Mouse (Mus musculus): ENCODE measurements around the gene Fbxo4. TPM values are rescaled to one million over a fixed set of nuclear protein-coding genes. Genes with fewer than 3 reads are reported as not detected.

Gene Fbxo4
- polyA plus RNA-seq, 1 experiment from 2014 or later: 10.9 TPM

DNA sequence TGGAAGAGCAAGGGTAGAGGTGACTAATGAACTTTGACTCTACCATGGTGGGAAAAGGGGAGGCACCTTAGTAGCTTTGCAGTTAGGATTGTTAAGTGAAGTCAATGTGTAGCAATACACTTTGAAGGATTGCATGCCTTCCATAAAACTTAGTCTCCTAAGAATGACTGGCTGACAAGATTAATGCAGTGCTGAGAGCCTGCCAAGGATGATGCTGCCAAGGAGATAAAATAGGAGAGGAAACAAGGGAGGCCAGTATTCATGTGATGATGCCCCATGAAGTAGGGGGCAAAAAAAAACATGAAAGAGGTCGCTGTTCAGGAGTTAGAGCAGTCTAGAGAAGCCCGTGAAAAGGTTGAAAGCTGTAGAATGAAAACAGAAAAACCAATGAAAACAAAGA lies 5.5 kb upstream of the Fbxo4 start:
- 79% methylated on average over 2 of the region's 2 CpGs for WGBS
- ATAC-seq (ENCODE audit: low FRiP score) (no peak), DNase-seq (ENCODE audit: low spot score) (no peak)
- H3K4me1 ChIP-seq (replicated peaks; ENCODE audit: control insufficient read depth, insufficient read depth, low read length): no peaks in the 10 kb centered on the region
- H3K27ac ChIP-seq: no peak overlapping the region
- H3K9ac ChIP-seq: no peak overlapping the region
- H3K4me3 ChIP-seq (replicated peaks; ENCODE audit: low read length): no peak overlapping the region
- no peak overlapping the region for H3K4me2 ChIP-seq (replicated peaks)
- peaks cover 69% of the 10 kb centered on the region for H3K36me3 ChIP-seq (replicated peaks; ENCODE audit: control insufficient read depth, insufficient read depth)
- no peaks in the 10 kb centered on the region for H3K27me3 ChIP-seq (ENCODE audit: control insufficient read depth, insufficient read depth, low read length)
- no peaks in the 10 kb centered on the region for H3K9me3 ChIP-seq (ENCODE audit: control insufficient read depth, low read length)

DNA sequence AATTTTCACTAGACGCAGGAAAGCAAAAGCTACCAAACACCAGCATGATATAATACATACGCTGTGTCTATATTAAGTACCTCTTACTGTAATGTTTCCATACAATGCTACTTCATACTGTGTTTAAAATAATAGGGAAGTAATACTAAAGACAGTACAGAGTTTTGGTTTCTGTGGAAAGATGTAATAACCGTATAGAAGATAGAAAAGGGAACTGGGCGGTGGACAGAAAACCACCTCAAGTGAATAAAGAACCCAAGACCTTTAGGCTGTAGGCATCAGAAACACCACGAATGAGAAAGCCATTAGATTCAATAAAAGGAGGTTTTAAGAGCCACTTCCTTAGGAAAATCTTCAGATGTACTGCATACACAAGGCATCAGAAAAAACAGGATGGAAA lies 3.4 kb upstream of the Fbxo4 start:
- WGBS: 96% methylated on average over 5 of the region's 5 CpGs
- H3K27ac ChIP-seq: no peak overlapping the region
- no peak overlapping the region for H3K9ac ChIP-seq
- ATAC-seq (ENCODE audit: low FRiP score) (no peak), DNase-seq (ENCODE audit: low spot score) (no peak)
- H3K4me3 ChIP-seq (replicated peaks; ENCODE audit: low read length): no peak overlapping the region
- H3K36me3 ChIP-seq (replicated peaks; ENCODE audit: control insufficient read depth, insufficient read depth): peaks cover 51% of the 10 kb centered on the region
- no peaks in the 10 kb centered on the region for H3K27me3 ChIP-seq (ENCODE audit: control insufficient read depth, insufficient read depth, low read length)
- H3K4me2 ChIP-seq (replicated peaks): no peak overlapping the region
- H3K9me3 ChIP-seq (ENCODE audit: control insufficient read depth, low read length): no peaks in the 10 kb centered on the region
- H3K4me1 ChIP-seq (replicated peaks; ENCODE audit: control insufficient read depth, insufficient read depth, low read length): no peaks in the 10 kb centered on the region

DNA sequence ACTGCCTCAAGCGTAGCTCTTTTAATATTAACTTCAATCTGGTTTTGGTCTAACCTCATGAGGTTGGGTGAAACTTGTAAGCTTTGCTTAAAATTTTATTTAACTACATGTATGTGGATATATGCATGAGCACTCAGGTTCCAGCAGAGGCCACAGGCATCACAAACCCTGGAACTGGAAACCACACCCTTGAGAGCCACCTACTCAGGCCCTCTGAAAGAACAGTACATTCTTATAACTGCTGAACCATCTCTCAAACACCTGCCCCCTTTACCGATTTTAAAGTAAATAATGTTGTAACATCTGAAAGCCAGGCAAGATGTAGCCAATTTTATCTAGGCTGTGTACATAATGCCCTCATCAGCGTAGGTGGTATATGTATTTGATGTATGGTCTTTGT lies 498 bp upstream of the Fbxo4 start:
- 90% methylated on average over 3 of the region's 3 CpGs for WGBS
- H3K36me3 ChIP-seq (replicated peaks; ENCODE audit: control insufficient read depth, insufficient read depth): peaks cover 28% of the 10 kb centered on the region
- peak overlapping the region; percentile 53 for H3K4me3 ChIP-seq (replicated peaks; ENCODE audit: low read length)
- DNase-seq (ENCODE audit: low spot score) (no peak), ATAC-seq (ENCODE audit: low FRiP score) (no peak)
- no peaks in the 10 kb centered on the region for H3K9me3 ChIP-seq (ENCODE audit: control insufficient read depth, low read length)
- H3K27ac ChIP-seq: peak overlapping the region; percentile 93
- no peaks in the 10 kb centered on the region for H3K27me3 ChIP-seq (ENCODE audit: control insufficient read depth, insufficient read depth, low read length)
- no peaks in the 10 kb centered on the region for H3K4me1 ChIP-seq (replicated peaks; ENCODE audit: control insufficient read depth, insufficient read depth, low read length)
- peak overlapping the region; percentile 86 for H3K9ac ChIP-seq
- H3K4me2 ChIP-seq (replicated peaks): peak overlapping the region; percentile 58

DNA sequence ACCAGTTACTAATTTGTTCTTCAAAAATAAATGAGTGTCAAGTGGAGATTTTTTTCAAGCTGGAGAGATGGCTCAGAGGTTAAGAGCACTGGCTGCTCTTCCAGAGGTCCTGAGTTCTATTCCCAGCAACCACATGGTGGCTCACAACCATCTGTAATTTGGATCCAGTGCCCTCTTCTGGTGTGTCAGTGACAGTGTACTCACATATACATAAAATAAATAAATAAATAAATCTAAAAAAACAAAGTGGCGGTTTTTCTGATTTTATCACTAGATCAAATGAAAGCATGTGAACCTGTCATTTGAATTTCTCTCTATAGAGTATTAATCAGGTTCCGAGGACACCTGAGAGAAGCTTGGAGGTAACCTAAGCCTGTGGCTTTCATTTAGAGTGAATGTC lies 1.1 kb downstream of the Fbxo4 start:
- H3K27me3 ChIP-seq (ENCODE audit: control insufficient read depth, insufficient read depth, low read length): no peaks in the 10 kb centered on the region
- ATAC-seq (ENCODE audit: low FRiP score): no peak
- no peak overlapping the region for H3K9ac ChIP-seq
- H3K4me3 ChIP-seq (replicated peaks; ENCODE audit: low read length): 0 out of 2 replicates have a peak overlapping the region, but pooled peaks have one; percentile 53
- H3K27ac ChIP-seq: no peak overlapping the region
- no peak for DNase-seq (ENCODE audit: low spot score)
- 94% methylated on average over 2 of the region's 2 CpGs for WGBS
- no peaks in the 10 kb centered on the region for H3K4me1 ChIP-seq (replicated peaks; ENCODE audit: control insufficient read depth, insufficient read depth, low read length)
- H3K9me3 ChIP-seq (ENCODE audit: control insufficient read depth, low read length): no peaks in the 10 kb centered on the region
- peaks cover 12% of the 10 kb centered on the region; the same call in 1 of the 2 replicates for H3K36me3 ChIP-seq (replicated peaks; ENCODE audit: control insufficient read depth, insufficient read depth)
- peak overlapping the region; percentile 58; the same call in 1 of the 2 replicates for H3K4me2 ChIP-seq (replicated peaks)

DNA sequence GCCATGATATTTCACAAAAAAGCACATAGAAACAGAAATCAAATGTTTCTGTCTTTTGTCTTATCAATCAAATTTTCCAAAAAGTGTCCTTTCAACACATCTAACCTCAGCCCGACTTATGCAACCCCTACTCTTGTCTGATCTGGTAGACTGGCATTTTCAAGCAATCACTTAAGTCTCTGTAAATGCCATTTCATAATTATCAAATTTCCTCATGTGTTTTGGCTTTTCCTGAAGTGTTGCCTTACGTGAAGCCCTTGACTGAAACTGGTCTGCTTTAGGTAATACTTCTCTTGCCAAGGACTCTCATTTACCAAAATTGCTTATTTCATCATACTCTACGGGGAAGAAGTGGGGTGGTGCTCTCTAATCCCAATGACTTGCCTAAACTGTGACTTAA lies 6.1 kb downstream of the Fbxo4 start:
- no peak overlapping the region for H3K9ac ChIP-seq
- H3K4me1 ChIP-seq (replicated peaks; ENCODE audit: control insufficient read depth, insufficient read depth, low read length): no peaks in the 10 kb centered on the region
- H3K9me3 ChIP-seq (ENCODE audit: control insufficient read depth, low read length): no peaks in the 10 kb centered on the region
- ATAC-seq (ENCODE audit: low FRiP score) (no peak), DNase-seq (ENCODE audit: low spot score) (no peak)
- H3K36me3 ChIP-seq (replicated peaks; ENCODE audit: control insufficient read depth, insufficient read depth): peaks cover 18% of the 10 kb centered on the region
- 93% methylated on average over 3 of the region's 3 CpGs for WGBS
- H3K27ac ChIP-seq: no peak overlapping the region
- no peak overlapping the region for H3K4me3 ChIP-seq (replicated peaks; ENCODE audit: low read length)
- H3K4me2 ChIP-seq (replicated peaks): no peak overlapping the region
- no peaks in the 10 kb centered on the region for H3K27me3 ChIP-seq (ENCODE audit: control insufficient read depth, insufficient read depth, low read length)

DNA sequence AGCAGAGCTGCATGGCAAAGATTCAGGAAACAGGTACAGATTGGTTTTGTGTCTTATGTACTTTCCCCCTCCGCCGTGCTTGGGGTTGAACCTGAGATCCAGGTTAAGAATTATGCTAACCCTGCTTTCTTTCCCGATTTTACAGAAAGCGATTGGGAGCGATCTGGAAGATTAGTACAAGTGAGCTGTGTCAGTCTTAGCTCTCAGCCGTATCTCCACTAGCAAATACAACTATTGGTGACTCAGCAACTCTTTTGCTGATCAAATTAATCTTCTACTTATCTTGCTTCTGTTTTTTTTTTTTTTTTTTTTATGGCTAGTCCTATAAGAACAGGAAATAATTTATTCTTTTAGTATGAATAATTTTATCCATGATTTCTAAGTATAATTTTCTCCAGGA lies 9.2 kb downstream of the Fbxo4 start:
- WGBS: 97% methylated on average over 6 of the region's 6 CpGs
- Histone ChIP-seq H3K4me2 (replicated peaks) (no peak overlapping the region), H3K9me3 (ENCODE audit: control insufficient read depth, low read length) (no peaks in the 10 kb centered on the region), H3K9ac (no peak overlapping the region), H3K36me3 (replicated peaks; ENCODE audit: control insufficient read depth, insufficient read depth) (peaks cover 19% of the 10 kb centered on the region), H3K27ac (no peak overlapping the region), H3K4me1 (replicated peaks; ENCODE audit: control insufficient read depth, insufficient read depth, low read length) (no peaks in the 10 kb centered on the region), H3K4me3 (replicated peaks; ENCODE audit: low read length) (no peak overlapping the region), H3K27me3 (ENCODE audit: control insufficient read depth, insufficient read depth, low read length) (no peaks in the 10 kb centered on the region)
- ATAC-seq (ENCODE audit: low FRiP score): no peak
- no peak for DNase-seq (ENCODE audit: low spot score)

DNA sequence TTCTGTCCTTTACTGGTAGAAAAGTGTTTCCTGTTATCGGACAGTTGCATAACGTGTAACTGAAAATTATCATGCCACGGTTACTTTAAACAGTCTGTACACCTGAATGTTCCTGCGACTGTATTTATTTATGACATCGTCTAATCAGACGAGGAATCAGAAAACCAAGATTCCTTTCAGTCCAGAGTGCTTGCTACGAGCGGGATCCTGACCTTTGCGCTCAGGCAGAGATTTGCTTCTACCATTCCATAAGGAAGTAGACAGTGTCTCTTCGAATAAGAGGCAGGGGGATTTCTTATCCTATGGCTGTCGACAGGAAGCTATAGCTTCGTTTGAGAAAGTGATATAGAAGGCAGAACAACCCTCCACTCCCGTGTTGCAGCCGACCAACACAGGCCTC lies 9.6 kb downstream of the Fbxo4 start:
- H3K27me3 ChIP-seq (ENCODE audit: control insufficient read depth, insufficient read depth, low read length): no peaks in the 10 kb centered on the region
- H3K4me1 ChIP-seq (replicated peaks; ENCODE audit: control insufficient read depth, insufficient read depth, low read length): no peaks in the 10 kb centered on the region
- 95% methylated on average over 14 of the region's 14 CpGs for WGBS
- no peak overlapping the region for H3K27ac ChIP-seq
- DNase-seq (ENCODE audit: low spot score) (no peak), ATAC-seq (ENCODE audit: low FRiP score) (no peak)
- no peak overlapping the region for H3K4me2 ChIP-seq (replicated peaks)
- peaks cover 19% of the 10 kb centered on the region for H3K36me3 ChIP-seq (replicated peaks; ENCODE audit: control insufficient read depth, insufficient read depth)
- no peaks in the 10 kb centered on the region for H3K9me3 ChIP-seq (ENCODE audit: control insufficient read depth, low read length)
- H3K9ac ChIP-seq: no peak overlapping the region
- no peak overlapping the region for H3K4me3 ChIP-seq (replicated peaks; ENCODE audit: low read length)

DNA sequence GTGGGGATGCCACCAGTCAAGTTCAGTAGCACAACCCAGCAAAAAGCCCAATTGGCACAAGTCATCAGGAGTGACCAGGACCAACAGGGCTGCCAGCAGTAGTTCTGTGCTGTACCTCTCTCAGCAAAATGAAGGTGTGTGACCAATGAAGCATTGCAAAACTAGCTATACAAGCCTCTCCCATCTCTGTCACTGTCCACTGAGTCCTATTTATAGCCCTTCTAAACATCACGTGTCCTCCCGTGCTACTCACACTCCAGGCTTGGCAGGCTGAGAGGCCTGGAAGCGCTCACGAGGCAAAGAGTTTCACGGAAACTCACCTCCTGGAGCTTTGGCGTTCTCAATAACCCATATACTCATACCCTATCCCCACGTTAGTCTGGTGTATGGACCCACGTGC lies 17.1 kb downstream of the Fbxo4 start:
- no peaks in the 10 kb centered on the region for H3K36me3 ChIP-seq (replicated peaks; ENCODE audit: control insufficient read depth, insufficient read depth)
- no peak overlapping the region for H3K4me2 ChIP-seq (replicated peaks)
- no peaks in the 10 kb centered on the region for H3K9me3 ChIP-seq (ENCODE audit: control insufficient read depth, low read length)
- H3K4me1 ChIP-seq (replicated peaks; ENCODE audit: control insufficient read depth, insufficient read depth, low read length): no peaks in the 10 kb centered on the region
- ATAC-seq (ENCODE audit: low FRiP score) (no peak), DNase-seq (ENCODE audit: low spot score) (no peak)
- H3K27ac ChIP-seq: no peak overlapping the region
- H3K27me3 ChIP-seq (ENCODE audit: control insufficient read depth, insufficient read depth, low read length): no peaks in the 10 kb centered on the region
- 86% methylated on average over 8 of the region's 8 CpGs for WGBS
- H3K9ac ChIP-seq: no peak overlapping the region
- no peak overlapping the region for H3K4me3 ChIP-seq (replicated peaks; ENCODE audit: low read length)

DNA sequence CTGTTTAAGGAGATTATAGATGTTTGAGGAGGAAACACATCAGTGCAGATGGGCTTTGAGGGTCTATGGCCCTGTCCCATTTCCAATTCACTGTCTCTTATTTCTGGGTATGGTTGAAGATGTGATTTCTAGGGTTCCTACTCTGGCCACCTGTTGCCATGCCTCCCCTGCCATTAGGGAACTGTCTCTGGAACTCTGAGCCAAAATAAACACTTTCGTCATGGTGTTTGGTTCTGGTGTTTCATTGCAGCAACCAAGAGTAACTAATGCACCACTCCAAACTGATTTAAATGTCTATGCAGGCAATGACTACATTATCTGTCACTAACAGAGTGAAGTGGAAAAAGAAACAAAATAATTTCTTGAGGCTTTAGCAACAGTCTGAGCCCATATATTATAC lies 19.3 kb downstream of the Fbxo4 start:
- no peaks in the 10 kb centered on the region for H3K4me1 ChIP-seq (replicated peaks; ENCODE audit: control insufficient read depth, insufficient read depth, low read length)
- no peaks in the 10 kb centered on the region for H3K36me3 ChIP-seq (replicated peaks; ENCODE audit: control insufficient read depth, insufficient read depth)
- no peak overlapping the region for H3K4me3 ChIP-seq (replicated peaks; ENCODE audit: low read length)
- no peaks in the 10 kb centered on the region for H3K9me3 ChIP-seq (ENCODE audit: control insufficient read depth, low read length)
- no peak overlapping the region for H3K27ac ChIP-seq
- no peak for ATAC-seq (ENCODE audit: low FRiP score)
- DNase-seq (ENCODE audit: low spot score): no peak
- H3K9ac ChIP-seq: no peak overlapping the region
- 39% methylated on average over 1 of the region's 1 CpGs for WGBS
- H3K27me3 ChIP-seq (ENCODE audit: control insufficient read depth, insufficient read depth, low read length): no peaks in the 10 kb centered on the region
- H3K4me2 ChIP-seq (replicated peaks): no peak overlapping the region

DNA sequence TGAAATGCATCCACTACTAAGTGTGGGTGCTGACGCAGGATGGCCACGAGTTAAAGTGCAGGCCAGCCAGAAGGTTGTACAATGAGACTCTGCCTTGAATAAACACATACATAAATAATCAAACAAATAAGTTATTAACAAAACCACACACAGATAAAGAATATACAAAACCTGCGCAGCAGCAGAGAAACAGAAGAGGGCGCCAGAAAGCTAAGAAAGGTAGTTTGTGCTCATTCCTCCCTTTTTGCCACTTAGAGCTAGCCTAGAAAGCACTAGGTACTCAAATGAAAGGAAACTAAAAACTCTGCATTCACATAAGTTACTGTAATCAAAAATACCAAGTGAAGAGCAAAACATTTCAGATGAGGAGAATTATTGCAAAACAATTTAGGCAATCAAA lies 21.4 kb downstream of the Fbxo4 start:
- WGBS: 29% methylated on average over 4 of the region's 4 CpGs
- DNase-seq (ENCODE audit: low spot score): peak; percentile 68
- H3K36me3 ChIP-seq (replicated peaks; ENCODE audit: control insufficient read depth, insufficient read depth): no peaks in the 10 kb centered on the region
- H3K9ac ChIP-seq: no peak overlapping the region
- no peaks in the 10 kb centered on the region for H3K4me1 ChIP-seq (replicated peaks; ENCODE audit: control insufficient read depth, insufficient read depth, low read length)
- H3K4me3 ChIP-seq (replicated peaks; ENCODE audit: low read length): no peak overlapping the region
- no peaks in the 10 kb centered on the region for H3K27me3 ChIP-seq (ENCODE audit: control insufficient read depth, insufficient read depth, low read length)
- H3K9me3 ChIP-seq (ENCODE audit: control insufficient read depth, low read length): 0 out of 2 replicates have a peak, but pooled peaks cover 4% of the 10 kb centered on the region
- no peak overlapping the region for H3K27ac ChIP-seq
- H3K4me2 ChIP-seq (replicated peaks): no peak overlapping the region
- ATAC-seq (ENCODE audit: low FRiP score): no peak

Measured in hindbrain, embryonic 14.5 days (tissue).